Mouse (Mus musculus) gonadal fat pad, adult 2 months (tissue): ENCODE measurements at regions not wholly inside any gene's neighbourhood (a gene's known extent, or its start where the extent isn't known, plus 50 kb on each side); places are given as distances from the start of the nearest gene placed in this dataset.
"Not testable (repeated sequence)": the region's sequence is repeated elsewhere in the genome, so short reads cannot be mapped to it uniquely, and the experiment has no call there.

Source experiments
- DNase-seq: peaks from one replicate; pipeline ENCODE4 v3.0.0-alpha.2; 2012; ENCODE audit warnings: low read depth

- DNase-seq = no peak
These were observed 288.8 kb downstream of the Dchs2 start for GRCm38 (mm10) chr3:83416536-83416935.

DNA sequence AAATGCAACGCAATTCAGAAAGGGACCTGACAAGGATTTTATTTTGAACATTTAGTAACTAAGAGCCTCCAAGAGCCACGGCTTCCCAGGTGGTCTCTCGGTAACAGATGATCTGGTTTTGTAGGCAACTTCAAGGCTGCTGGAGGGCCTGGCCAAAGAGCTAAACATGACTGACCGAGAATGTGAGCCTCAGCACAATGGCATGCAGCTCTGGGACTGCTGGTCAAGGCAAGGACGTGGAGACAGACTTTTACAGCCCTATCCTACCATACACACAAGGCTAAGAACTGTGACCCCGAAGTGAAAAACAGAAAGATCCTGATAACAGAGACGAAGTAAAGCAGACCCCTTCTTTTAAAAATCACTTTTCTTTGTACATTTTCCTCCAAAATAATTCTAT lies 296.5 kb downstream of the Dchs2 start:
- no peak for DNase-seq

- DNase-seq = no peak
These were observed 301.6 kb downstream of the Dchs2 start for GRCm38 (mm10) chr3:83429376-83429775.

GRCm38 (mm10) chr3:83446154-83446667 lies 318.5 kb downstream of the Dchs2 start:
- no peak for DNase-seq

- no peak for DNase-seq
These were observed 315.5 kb upstream of the Sfrp2 start for GRCm38 (mm10) chr3:83450662-83451061.

GRCm38 (mm10) chr3:83451317-83451716 lies 314.8 kb upstream of the Sfrp2 start:
- DNase-seq = no peak

DNA sequence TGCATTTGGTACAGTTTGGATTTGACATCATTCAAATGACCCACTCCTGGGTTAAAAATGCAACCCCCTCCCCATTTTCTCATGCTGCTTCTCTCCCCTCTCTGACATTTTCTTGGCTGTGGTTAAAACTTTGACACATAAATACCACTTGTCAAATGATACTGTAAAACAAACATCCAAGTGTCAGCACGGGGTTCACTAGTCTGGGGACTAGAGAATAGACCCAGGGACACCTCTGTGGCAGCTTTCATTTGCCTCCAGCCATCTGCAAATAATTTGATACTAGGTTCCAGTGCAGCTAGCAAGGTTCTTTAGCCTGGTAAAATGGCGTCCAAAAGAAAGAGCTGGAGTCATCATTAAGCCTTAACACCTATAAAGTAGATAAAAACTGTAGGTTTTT lies 312.7 kb upstream of the Sfrp2 start:
- no peak for DNase-seq

- DNase-seq = no peak
These were observed 307.7 kb upstream of the Sfrp2 start for GRCm38 (mm10) chr3:83458450-83458849.

- no peak for DNase-seq
These were observed 286.9 kb upstream of the Sfrp2 start for GRCm38 (mm10) chr3:83479251-83479650.

DNA sequence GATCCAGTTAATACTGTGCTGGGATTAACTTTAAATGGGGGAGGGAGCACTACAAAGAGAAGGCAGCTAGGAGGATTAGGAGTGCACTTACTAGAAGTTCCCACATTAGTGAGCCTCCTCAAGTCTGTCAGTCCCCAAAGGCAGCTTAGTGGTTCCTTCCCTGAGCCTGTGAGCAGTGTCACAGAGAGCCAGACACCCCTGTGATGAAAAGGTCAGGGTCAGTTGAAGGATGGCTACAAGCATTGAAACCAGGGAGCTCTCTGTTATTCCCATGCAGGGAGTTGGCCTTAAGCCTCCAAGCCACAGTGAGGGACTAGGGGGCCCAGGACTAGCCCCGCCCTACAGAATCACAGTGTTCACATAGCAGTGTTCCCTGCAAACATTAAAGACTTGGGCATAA lies 285.9 kb upstream of the Sfrp2 start:
- DNase-seq = no peak

- DNase-seq = no peak
These were observed 279.9 kb upstream of the Sfrp2 start for GRCm38 (mm10) chr3:83486192-83486716.

DNA sequence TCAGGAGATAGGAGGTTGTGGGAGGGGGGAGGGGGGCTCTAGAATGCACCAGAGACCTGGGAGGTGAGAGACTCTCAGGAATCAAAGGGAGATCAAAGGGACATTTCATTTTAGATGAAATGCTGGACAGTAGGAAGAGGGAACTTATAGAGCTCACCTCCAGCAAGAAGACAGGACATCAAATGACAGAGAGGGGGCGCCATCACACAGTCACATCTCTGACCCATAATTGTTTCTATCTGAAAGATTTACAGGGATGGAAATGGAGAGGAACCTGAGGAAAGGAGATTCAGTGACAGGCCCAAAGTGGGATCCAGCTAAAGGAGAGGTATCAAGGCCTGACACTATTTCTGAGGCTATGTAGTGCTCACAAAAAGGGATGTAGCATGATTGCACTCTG lies 270.5 kb upstream of the Sfrp2 start:
- DNase-seq = no peak

- DNase-seq = no peak
These were observed 262.2 kb upstream of the Sfrp2 start for GRCm38 (mm10) chr3:83503901-83504300.

- DNase-seq = no peak
These were observed 249.5 kb upstream of the Sfrp2 start for GRCm38 (mm10) chr3:83516614-83517013.

DNA sequence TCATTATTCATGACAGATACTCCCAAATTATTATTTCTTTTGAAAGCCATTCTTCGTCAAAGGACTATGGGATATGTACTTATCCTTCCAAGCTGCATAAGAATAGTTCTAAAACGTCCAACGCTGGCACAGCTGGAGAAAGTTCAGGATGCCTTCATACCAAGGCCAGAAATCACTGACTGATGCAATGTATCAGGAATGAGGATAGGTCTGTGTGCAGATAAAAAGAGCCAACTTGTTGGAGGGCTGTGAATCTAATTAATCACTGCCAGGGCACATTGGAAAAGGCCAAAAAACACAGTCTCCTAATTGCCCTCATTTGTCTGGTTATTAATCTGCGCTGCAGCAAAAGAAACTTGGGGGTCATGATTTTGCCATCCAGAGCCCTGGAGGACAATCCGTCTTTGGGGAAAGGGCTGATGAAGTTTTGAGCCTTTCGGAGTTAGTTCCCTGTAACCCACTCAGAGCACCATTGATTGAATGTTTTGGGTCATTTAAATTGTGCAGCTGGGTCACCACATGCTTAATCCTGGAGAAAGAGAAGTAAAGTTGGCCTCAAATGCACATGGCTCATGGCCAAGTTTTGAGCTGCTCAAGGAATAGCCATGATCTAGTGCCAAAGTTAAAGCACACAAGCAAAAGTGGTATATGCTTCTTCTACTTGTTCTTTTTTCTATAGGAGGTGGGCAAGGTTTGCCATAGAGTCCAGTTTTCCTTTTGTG lies 248.0 kb upstream of the Sfrp2 start:
- DNase-seq = no peak

GRCm38 (mm10) chr3:83530243-83530847 lies 235.8 kb upstream of the Sfrp2 start:
- DNase-seq = no peak

DNA sequence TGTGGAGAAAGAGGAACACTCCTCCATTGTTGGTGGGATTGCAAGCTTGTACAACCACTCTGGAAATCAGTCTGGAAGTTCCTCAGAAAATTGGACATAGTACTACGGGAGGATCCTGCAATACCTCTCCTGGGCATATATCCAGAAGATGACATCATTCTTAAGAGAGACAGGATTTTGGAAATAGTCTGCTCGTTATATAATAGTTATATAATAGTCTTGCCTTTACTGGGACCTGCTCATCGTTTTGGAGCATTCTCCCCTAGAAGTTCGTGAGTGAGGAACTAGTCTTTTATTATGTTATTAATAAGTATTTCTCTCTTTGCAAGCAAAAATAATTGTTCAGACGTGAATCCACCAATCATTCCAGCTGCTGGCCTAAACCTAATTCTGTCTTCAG lies 229.5 kb upstream of the Sfrp2 start:
- DNase-seq = not testable (repeated sequence)

GRCm38 (mm10) chr3:83537231-83537630 lies 228.9 kb upstream of the Sfrp2 start:
- no peak for DNase-seq

GRCm38 (mm10) chr3:83537711-83538110 lies 228.4 kb upstream of the Sfrp2 start:
- DNase-seq = no peak

- DNase-seq = no peak
These were observed 227.2 kb upstream of the Sfrp2 start for GRCm38 (mm10) chr3:83538898-83539297.

- no peak for DNase-seq
These were observed 224.9 kb upstream of the Sfrp2 start for GRCm38 (mm10) chr3:83540997-83541932.

DNA sequence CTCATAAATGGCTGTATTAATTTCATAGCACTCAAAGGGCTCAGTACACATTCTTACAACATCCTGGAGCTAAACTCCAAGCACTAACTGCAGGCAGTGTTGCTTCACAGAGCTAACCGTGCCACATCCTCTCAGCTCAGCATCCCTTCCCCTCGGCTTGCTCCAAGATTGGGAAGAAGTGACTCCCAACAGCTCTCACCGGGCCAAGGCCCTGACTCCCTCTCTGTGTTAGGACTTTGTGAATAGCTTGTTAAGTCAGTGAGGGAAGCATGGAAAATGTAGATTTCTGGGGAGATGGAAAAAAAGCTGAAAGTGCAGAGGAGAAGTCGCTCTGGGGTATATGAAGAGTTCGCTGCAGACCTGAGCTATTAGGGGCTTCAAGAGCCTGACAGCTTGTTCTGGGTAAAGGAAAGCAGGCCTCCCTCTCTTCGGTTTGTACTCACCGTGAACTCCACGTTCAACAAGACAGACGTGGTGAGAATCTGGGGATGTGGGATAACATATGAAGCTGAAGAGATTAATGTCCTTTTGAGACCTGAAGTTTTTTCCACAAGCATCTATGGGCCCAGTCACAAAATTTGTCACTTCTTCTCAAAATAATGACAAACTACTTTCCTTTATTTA lies 213.5 kb upstream of the Sfrp2 start:
- DNase-seq = no peak
